Mouse (Mus musculus) telencephalon, adult 2 months (tissue): ENCODE results near the gene Sorl1.
"Not testable (repeated sequence)": the region's sequence is repeated elsewhere in the genome, so short reads cannot be mapped to it uniquely, and the experiment has no call there.

Experiments used
- DNase-seq: peaks from one replicate; pipeline ENCODE4 v3.0.0-alpha.2; 2011; ENCODE audit warnings: low read depth, low spot score

Gene Sorl1

GRCm38 (mm10) chr9:42094028-42094551, 30.0 kb downstream of the Sorl1 start:
- DNase-seq, result no peak

DNA sequence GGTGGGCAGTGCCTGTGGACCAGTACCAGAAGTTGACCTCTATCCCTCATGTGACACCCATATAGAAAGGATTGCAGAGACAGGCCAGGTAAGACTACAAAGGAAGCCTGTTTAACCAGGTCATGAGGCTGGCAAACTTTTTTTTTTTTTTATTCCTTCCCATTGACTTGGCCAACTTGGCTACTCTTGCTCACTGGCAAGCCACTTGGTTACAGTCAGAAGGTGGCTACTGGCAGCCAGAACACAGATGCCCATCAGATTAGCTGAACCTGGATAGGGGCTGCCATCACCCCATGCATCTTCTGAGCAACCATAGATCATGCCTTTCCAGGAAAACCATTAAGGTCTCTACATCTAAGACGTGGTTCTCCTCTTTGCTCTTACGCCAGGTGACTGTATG, 31.3 kb downstream of the Sorl1 start:
- DNase-seq, result no peak

GRCm38 (mm10) chr9:42091561-42091960, 32.5 kb downstream of the Sorl1 start:
- no peak for DNase-seq

DNA sequence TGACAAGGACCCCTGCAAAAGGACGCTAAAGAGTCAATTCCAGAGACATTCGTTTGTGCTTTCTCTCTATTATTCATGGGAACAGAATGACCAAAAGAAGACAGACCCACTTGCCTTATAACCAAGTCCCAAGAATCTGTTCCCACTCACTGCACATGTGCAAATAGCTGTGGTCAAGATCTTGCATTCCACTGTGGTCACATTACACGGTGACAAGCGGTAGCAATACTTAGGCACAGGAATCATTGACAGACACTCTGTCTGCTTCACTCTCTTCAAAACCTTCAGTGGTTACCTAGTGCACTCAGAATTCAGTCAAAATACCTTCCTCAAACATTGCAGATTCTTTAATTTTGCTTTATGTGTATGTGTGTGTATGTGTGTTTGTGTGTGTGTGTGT, 36.2 kb downstream of the Sorl1 start:
- DNase-seq, result no peak

DNA sequence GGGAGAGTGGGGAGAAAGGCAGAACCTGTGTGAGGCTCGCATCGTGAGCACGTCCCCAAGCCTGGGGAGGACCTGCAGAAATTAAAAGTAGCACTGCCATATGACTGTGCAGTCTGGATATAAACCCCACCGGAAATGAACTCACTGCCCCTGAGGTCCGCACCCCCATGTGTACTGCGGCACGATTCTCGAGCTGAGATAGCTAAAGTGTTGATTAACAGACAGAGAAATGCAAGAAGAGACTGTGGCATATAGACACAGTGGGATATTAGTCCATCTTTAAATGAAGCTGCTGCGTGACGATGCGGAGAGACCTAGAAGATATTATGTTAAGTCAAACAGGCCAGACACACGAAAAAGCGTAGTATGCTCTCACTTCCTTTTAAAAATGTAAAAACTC, 38.1 kb downstream of the Sorl1 start:
- no peak for DNase-seq

DNA sequence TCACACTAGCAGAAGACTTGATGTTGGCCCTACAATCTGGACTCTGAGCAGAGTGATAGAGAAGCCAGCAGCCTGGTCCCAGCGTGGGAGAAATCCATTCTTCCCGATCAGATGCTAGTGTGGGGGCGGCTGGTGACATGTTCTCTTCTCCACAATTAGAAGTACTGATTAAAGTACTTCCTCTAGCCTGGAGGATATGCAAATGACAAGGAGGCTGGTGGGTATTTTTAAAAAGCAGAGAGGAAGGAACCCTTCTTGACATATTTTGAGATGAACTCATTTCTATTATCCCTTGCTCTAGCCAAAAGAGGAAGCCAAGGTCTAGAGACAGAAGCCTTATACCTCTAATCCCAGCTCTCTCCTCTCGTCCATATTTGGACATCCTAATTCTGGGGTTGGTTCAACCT, 40.4 kb downstream of the Sorl1 start:
- peak; percentile 90 for DNase-seq

DNA sequence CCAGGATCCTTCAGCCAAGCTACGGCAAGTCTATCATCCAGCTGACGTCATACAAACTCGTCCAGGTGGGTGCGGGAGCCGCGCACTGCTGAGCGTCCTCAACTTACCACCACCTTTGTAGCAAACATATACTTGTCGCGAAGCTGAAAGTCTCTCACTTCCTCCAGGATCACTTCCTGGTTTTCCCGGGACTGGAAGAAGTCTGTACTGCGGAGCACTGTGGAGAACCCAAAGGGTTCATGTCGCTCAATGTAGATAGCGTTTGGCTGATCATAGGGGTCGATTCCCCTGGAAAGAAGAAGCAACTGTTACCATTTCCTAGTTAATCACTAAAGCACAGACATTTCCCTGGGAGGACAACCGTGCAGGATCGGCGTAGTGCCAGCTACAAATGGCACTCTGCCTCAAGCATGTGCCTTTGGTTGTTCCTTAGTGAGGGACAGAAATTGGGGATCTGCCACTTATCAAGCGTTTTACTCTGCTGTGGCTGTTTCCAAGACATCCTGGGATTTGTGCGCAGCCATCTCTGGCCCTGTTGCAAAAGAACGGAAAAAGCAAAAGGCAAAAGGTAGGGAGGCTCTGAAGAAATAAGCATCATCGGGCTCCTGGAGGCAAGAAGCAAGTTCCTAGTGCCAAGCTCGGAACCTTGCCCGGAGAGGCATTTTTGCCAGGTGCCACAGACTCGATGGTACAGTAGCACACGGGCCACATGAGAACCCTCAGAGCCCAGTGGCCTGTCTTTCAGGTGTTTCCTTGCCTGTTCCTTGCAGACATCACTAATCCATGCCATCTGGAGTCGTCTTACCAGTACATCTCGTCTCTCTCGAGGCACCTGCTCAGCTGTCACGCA, 42.2 kb downstream of the Sorl1 start:
- DNase-seq, result no peak

DNA sequence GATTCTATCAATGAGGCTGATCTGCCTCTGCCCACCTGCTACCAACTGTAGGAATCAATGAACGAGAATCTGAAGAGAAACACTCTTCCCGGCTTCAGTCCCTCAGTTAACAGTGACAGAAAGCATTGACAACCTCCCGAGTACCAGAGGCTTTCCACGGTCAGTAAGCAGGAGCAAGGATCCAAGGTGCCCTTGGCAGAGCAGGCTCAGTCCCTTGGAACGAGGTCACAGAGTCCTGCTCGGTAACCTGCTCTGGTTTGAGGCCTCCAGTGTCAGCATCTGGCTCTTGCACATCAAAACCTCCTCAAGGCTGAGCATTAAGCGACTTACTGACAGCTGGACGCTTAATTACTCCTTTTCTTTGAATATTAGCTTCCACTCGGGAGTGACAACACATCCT, 43.4 kb downstream of the Sorl1 start:
- no peak for DNase-seq

DNA sequence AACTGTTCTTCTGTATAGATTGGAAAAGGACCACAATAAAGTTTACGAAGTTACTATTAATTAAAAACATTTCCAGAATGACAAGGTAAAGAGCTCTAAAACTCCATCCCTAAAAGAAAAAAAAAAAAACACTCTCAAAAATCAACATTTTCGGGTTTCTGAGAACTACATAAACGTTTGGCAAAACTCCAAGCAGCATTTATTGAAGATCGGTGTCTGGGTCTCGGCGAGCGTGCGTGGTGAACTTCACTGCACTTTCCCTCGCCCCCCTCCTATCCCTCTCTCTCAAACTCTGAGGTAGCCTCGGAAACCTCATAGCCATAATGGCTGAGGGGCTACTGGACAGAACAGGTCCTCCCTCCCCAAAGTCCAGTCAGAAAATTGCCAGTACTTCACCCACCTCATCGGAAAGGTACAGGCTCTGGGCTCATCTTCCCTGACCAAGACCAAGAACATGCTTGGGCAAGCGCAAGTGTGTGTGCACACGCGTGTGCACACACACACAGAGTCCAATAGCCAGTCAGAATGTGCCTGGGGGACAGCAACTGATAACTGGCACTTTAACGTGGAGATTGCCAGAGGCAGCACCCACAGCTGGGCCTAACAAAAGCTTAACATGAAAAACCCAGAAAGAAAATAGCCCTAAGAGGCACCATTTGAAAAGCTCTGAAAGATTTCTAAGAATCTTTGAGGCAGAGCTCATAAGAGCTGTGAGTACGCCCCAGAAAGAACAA, 46.8 kb downstream of the Sorl1 start:
- DNase-seq, result no peak

GRCm38 (mm10) chr9:42076256-42076849, 47.7 kb downstream of the Sorl1 start:
- no peak for DNase-seq

DNA sequence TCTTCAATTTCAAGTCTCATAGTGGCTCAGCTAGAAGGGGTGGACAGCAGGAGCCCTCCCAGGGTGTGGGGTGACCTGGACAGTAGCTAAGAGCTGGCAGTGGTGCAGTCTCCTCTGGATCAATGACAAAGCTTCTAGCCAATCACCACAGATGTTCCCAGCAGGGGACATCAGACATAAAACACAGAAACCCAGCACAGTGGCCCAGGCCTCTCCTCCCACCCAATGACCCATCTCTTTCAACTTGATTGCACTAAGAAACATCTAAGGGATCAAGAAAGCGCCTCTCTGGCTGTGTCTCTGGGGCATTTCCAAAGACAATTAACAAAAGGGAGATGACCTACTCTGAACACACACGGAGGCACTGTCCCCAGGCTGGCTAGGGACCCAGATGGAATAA, 48.9 kb downstream of the Sorl1 start:
- no peak for DNase-seq

GRCm38 (mm10) chr9:42072010-42072409, 52.1 kb downstream of the Sorl1 start:
- DNase-seq, result no peak

DNA sequence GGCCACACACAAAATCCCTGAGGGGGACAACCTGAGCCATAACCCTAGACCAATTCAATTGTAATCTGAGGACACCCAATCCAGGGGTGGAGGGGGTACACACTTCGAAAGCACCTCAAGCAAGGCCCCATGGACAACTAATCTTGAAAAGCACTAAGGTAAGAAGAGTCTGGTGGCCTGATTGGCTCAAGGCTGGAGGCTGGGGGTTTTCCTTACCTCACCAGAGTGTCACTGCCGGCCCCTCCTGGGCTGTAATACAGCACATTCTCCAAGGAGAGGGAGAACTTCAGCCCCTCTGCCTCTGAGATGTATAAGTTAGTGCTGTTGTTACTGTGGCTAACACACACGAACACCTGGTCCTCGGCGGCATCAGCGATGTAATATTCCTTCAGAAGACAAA, 53.2 kb downstream of the Sorl1 start:
- DNase-seq, result no peak

DNA sequence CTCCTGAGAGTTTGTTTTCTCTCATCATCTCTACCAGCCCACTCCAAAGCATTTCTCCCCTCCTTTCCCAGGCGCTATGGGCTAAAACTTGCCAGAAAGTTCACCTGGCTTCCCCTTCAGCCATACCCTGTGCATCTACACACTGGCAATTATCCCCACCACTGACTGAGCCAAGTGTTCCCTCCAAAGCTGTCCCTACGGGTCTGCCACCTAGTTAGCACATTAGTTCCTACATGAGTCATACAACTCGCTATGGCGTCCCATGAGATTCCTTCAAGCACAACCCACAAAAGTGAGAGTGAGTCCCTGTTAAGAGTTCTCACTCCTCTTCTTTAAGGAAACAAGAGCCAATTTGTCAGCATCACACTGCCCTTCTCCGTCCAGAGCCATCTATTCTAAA, 54.6 kb downstream of the Sorl1 start:
- no peak for DNase-seq

- no peak for DNase-seq
These were observed 56.1 kb downstream of the Sorl1 start for GRCm38 (mm10) chr9:42067950-42068349.

DNA sequence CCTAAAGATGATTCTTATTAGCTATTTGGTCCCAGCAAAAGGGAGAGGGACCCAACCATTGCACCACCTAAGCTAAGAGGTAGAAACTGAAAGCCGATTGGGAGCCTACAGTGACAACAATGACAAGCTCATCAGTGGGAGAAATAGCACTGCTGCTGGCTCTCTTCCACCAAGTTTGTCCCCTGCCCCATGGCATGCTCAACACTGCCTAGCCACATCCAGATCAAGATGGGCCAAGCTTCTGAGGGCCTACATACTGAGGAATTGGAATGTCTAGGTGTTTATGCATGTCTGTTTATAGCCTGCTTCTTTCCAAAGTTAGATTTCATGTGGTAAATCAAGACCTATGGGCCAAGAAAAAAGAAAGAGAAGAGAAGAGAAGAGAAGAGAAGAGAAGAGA, 58.3 kb downstream of the Sorl1 start:
- no peak for DNase-seq

DNA sequence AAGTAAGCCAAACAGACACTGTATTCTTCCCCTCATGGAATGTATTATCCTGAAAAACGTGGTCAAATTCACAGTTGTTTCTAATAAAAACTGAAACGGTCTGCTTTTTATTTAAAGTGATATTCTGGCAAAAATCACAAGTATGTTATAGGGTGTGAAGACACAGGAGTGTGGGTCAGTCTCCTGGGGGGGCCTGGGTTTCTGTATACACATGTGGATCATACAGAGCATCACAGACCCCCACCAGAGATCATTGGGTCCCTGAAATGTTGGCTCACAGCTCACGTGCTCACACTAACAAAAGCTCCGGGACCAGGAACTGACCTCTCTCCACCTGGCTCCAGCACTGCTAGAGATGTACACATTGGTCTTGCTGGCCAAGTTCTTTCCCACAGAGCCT, 60.7 kb downstream of the Sorl1 start:
- DNase-seq, result no peak

DNA sequence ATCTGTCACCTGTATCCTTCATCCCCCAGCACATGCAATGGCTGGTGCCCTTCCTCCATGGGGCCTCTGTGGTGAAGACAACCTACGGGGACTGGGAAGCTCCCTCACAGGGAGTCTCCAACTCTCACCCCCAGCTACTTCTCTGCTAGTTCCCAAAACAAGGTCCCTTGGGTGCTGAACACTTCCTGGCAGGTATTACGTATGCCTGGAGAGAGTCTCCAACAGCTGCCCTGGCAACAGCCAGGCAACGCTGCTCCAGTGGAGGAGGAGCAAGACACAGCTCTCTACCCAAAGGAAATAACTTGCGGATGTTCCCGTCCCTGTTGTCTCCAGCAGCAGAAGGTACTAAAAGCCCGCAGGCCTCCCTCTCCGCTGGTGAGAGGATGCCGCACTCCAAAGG, 61.8 kb downstream of the Sorl1 start:
- DNase-seq, result no peak

- DNase-seq, result not testable (repeated sequence)
These were observed 65.1 kb downstream of the Sorl1 start for GRCm38 (mm10) chr9:42059006-42059405.

DNA sequence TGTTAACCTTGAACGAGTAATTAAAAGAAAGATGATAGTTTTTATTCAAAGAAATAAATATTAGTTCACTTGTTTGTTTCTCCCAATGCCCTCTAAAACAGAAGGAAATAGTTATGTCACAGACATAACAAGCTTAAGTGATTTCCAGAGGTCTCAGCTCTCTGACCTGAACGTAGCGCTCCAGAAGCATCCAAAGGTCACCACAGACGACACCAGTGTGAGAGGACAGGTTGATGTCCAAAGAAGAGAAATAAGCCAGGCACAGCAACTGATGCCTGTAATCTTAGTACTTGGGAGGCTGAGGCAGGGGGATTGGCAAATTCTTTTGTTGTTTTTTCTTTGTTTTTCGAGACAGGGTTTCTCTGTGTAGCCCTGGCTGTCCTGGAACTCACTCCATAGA, 67.5 kb downstream of the Sorl1 start:
- no peak for DNase-seq

GRCm38 (mm10) chr9:42055378-42055777, 68.7 kb downstream of the Sorl1 start:
- DNase-seq, result peak; percentile 67
